Mouse (Mus musculus) telencephalon, adult 2 months (tissue): ENCODE data around the gene Exoc3l4.

Experiments used
- DNase-seq: peaks from one replicate; pipeline ENCODE4 v3.0.0-alpha.2; 2011; ENCODE audit warnings: low read depth, low spot score

The Exoc3l4 gene

GRCm38 (mm10) chr12:111416921-111417779 is at the start of gene Exoc3l4:
TSS of gene Exoc3l4 (plus strand) at chr12:111417017.
- no peak for DNase-seq

- no peak for DNase-seq
These were observed 49.8 kb upstream of the Exoc3l4 start for GRCm38 (mm10) chr12:111367065-111367464.

DNA sequence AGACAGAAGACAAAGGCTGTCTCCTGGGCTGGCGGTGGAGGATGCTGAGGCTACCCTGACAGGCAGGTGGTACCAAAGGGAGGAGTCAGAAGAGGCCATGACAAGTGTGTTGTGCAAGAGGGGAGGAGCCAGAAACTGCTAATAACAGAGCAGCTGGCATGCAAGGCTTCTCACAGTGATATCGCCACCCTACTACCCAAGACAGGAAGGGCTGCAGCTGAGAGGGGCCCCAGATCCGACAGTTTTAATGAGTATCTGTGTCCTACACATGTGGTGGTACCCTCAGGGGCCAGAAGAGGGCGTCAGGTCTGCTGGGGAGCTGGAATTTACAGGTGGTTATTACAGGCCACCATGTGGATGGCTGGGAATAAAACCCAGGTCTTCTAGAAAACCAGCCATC is 46.6 kb upstream of the Exoc3l4 start:
- DNase-seq, result no peak

GRCm38 (mm10) chr12:111371905-111372304 is 44.9 kb upstream of the Exoc3l4 start:
- DNase-seq, result no peak

GRCm38 (mm10) chr12:111373411-111373810 is 43.4 kb upstream of the Exoc3l4 start:
- no peak for DNase-seq

- DNase-seq, result no peak
These were observed 42.1 kb upstream of the Exoc3l4 start for GRCm38 (mm10) chr12:111374727-111375126.

GRCm38 (mm10) chr12:111375559-111375958 is 41.3 kb upstream of the Exoc3l4 start:
- DNase-seq, result no peak

GRCm38 (mm10) chr12:111376053-111376452 is 40.8 kb upstream of the Exoc3l4 start:
- DNase-seq, result no peak

- DNase-seq, result no peak
These were observed 39.9 kb upstream of the Exoc3l4 start for GRCm38 (mm10) chr12:111376826-111377331.

DNA sequence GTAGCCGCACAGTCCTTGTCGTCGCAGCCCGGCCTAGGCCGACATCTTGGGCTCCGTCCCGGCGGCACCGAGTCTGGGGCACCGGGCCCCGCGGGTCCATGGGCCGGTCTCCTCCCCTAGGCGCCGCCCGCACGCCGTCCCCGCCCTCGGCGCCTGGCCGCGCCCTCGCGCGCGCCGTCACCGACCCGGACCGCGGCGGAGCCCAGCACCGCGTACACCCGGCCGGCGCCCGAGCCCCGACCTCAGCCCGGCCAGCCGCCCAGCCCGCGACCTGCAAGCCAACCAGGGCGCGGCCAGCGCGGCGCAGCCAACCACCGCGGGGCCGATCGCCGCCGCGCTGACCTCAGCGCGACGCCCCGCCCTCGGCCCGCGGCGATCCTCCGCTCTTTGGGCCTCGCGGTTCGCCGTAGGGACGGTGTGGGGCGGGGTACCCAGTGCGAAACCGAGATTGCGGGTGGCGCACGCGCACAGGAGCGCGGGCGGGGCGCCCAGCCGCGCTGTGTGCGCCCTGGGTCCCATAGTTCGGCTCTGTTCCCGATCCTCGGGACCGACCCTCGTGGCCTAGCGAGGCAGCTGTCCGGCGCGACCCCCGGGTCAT is 39.3 kb upstream of the Exoc3l4 start, which contains the start of gene Cdc42bpb:
TSS of gene Cdc42bpb (minus strand) at position 343 of the 598 bp plus-strand sequence.
- DNase-seq, result peak; percentile 84

DNA sequence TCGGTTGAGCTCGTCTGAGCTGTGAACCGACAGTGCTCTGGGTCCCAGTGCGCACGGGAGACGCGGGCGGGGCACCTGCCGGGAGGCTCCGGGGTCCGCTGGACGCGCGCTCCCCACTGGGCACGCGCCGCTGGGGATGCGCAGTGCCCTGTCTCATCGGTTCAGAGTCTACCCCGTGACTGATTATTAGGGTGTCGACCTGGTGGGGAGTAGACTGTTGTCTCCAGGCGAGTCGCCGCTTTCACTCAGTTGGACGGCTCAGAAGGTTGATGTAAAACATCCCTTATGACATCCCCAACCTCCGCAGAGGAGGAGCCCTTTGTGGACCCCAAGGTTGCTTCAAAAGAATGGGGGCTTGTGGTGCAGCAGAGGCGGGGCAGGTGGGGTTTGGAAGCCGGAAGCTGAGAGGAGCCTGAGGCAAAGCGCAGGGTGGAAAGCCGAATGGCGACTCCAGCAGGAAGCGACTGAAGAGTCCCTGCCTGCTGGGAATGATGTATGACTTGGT is 38.8 kb upstream of the Exoc3l4 start:
- peak; percentile 44 for DNase-seq

- no peak for DNase-seq
These were observed 38.0 kb upstream of the Exoc3l4 start for GRCm38 (mm10) chr12:111378812-111379211.

GRCm38 (mm10) chr12:111385883-111386641 is 30.8 kb upstream of the Exoc3l4 start:
- no peak for DNase-seq

GRCm38 (mm10) chr12:111386642-111387120 is 30.1 kb upstream of the Exoc3l4 start:
- DNase-seq, result no peak

DNA sequence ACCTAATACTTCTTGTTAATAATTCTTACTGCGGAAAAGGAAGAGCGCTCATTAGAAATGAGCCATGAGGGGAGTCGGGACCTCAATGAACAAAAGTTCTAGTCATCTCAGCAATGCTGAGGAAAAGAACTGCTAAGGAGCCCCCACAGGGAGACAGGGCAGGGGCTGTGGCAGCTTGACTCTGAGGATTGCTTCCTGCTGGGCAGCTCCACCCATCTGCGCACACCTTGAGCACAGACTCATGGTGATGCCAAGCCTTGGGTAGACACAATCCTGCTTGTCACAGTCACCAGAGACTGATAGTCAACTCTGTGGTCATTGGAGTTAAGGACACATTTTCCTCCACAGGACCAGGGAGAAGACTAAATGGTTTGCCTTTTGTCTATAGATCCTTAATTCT is 29.7 kb upstream of the Exoc3l4 start:
- DNase-seq, result no peak

DNA sequence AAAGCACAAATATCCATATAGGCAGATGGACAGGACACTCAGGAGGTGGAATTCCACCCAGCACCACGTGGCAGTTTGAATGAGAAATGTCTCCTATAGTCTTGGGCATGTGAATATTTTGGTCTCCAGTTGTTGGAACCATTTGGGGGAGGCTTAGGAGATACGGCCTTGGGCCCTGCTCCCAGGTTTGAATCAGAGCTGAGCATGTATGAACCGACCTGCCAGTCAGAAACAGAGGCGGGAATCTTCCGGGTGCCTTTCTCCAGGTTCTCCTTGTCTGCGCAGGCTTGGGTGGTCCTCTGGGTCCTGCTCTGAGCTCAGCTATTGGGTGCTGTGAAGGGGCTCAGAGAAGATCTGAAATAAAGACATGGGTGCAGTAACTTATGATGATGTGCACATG is 22.8 kb upstream of the Exoc3l4 start:
- DNase-seq, result no peak

- DNase-seq, result no peak
These were observed 19.8 kb upstream of the Exoc3l4 start for GRCm38 (mm10) chr12:111396997-111397396.

GRCm38 (mm10) chr12:111401454-111402184 is 15.2 kb upstream of the Exoc3l4 start:
- no peak for DNase-seq

GRCm38 (mm10) chr12:111404880-111405279 is 11.9 kb upstream of the Exoc3l4 start:
- no peak for DNase-seq

DNA sequence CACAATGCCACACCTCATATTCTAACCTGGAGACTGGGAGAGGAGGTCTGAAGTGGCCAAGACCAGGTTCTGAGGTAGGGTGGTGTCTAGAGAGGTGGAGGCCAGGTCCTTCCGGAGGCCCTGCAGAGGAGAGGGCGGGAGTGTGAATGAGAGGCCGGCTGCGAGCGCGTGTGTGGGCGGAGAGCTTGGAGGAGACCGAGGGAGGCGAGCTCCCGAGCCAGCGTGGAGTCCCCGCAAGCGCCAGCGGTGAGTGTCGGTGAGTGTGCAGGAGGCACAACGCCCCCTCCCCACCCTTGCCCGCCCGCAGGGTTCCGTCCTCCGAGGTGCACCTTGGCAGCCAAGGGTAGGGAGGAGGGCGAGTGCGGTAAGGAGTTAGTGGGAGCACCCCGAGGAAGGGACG is 10.2 kb upstream of the Exoc3l4 start, which contains the start of gene Lbhd2:
TSS of gene Lbhd2 (plus strand) at position 188 of the 400 bp plus-strand sequence.
- DNase-seq, result no peak

DNA sequence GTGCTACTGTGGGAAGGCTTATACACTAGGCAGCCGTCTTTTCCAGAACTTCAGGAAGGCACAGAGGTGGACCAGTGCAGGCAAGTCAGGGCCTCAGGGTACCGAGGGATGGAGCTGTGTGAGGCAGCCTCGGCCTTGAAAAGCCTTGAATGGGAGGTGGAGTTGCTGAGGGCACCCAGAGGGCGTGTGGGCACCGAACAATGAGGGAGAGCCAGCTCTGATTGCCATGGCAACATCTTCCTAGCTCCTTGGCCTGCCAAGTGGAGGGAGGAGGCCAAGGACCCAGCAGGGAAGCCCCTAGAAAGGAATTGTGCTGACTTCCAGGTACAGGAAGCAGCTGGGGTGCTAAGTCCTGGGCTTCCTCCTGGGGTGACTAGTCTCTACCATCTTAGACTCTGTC is 7.2 kb upstream of the Exoc3l4 start:
- no peak for DNase-seq
